Mouse (Mus musculus): Measurements from ENCODE around the gene Nfkbid.

Gene Nfkbid

DNA sequence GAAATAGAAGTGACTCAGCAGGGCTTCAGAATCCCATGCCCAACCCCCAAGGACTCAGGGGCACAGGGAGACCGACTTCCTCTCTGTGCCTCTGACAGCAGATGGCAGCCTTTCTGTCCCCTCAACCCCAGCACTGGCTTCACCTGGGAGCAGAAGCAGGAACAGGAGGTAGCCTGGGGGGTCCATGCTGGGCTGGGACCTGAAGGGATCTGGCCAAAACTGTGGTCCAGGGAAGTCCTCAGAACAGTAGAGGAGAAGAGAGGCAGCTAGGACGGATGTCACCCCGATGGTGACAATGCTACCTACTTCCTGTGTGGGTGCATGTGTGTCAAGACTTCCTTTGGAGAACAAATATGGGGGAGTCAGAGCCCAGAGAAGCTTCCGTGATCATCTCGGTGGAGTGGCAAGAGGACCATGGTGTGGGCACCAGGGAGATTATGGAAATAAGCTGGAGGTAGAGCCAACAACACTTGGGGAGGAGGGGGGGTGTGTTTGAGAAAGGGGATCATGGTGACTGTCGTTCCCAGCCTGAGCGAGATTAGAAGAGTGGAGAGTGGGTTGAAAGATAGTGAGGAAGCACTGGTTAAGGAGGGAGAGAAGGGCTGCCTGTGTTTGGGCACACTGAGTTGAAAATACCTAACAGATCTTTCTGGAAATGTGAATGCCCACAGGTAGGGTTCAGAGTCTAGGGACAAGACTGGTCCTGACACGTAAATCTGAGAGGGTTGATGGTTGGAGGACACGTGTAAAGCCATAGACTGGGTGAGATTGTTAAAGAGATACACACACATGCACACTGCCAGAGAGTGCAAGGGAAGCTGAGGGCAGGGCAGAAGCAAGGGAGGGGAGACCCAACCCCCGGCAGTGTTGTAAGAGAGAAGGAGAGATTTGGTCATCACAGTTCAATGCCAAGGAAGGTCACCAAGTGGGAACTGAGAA is 1.7 kb upstream of the Nfkbid start, which contains the start of gene Hcst:
TSS of gene Hcst (minus strand) at position 294 of the 939 bp plus-strand sequence.
- TF ChIP-seq GATA4 (IDR thresholded peaks at IDR 0.05; ENCODE audit: insufficient replicate concordance, low read length): no peak

GRCm38 (mm10) chr7:30420673-30421072 is 859 bp upstream of the Nfkbid start:
- TF ChIP-seq GATA4 (IDR thresholded peaks at IDR 0.05; ENCODE audit: insufficient replicate concordance, low read length): no peak

- no peak for TF ChIP-seq GATA4 (IDR thresholded peaks at IDR 0.05; ENCODE audit: insufficient replicate concordance, low read length)
Observed at GRCm38 (mm10) chr7:30421890-30422435, 431 bp downstream of the Nfkbid start.

- no peak for TF ChIP-seq GATA4 (IDR thresholded peaks at IDR 0.05; ENCODE audit: insufficient replicate concordance, low read length)
Observed at GRCm38 (mm10) chr7:30422560-30422959, 1.0 kb downstream of the Nfkbid start.

- TF ChIP-seq GATA4 (IDR thresholded peaks at IDR 0.05; ENCODE audit: insufficient replicate concordance, low read length): no peak
Observed at GRCm38 (mm10) chr7:30423071-30423641, 1.6 kb downstream of the Nfkbid start.

DNA sequence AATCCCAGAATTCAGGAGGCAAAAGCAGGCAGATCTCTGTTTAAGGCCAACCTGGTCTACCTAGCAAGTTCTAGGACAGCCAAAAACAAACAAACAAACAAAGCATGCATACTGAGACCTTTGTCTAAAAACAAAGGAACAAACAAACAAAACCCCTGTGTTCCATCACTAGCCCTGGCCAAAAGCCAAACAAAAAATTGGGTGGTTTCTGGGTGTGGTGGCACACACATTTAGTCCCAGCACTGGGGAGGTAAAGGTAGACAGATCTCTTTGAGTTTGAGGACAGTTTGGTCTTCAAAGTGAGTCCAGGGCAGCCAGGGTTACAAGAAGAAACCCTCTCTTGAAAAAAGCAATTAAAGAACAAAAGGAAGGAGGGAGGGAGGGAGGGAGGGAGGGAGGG is 7.8 kb downstream of the Nfkbid start:
- no peak for TF ChIP-seq GATA4 (IDR thresholded peaks at IDR 0.05; ENCODE audit: insufficient replicate concordance, low read length)

- TF ChIP-seq GATA4 (IDR thresholded peaks at IDR 0.05; ENCODE audit: insufficient replicate concordance, low read length): no peak
Observed at GRCm38 (mm10) chr7:30430191-30430590, 8.7 kb downstream of the Nfkbid start.

DNA sequence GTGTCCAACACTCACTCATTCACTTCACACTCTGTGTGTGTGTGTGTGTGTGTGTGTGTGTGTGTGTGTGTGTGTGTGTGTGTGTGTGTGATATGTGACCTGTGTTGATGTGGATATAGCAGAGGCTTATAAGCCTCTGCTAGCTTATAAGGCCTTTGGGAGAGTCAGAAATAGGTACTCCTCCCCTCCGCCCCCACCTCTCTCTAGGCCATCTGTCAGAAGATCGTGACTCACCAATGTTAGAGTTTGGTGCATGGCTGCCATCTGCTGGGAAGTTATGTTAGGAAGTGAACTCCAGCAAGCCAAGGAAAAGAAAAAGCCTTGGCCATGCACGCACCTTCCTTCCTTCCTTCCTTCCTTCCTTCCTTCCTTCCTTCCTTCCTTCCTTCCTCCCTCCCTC is 10.3 kb downstream of the Nfkbid start:
- no peak for TF ChIP-seq GATA4 (IDR thresholded peaks at IDR 0.05; ENCODE audit: insufficient replicate concordance, low read length)

DNA sequence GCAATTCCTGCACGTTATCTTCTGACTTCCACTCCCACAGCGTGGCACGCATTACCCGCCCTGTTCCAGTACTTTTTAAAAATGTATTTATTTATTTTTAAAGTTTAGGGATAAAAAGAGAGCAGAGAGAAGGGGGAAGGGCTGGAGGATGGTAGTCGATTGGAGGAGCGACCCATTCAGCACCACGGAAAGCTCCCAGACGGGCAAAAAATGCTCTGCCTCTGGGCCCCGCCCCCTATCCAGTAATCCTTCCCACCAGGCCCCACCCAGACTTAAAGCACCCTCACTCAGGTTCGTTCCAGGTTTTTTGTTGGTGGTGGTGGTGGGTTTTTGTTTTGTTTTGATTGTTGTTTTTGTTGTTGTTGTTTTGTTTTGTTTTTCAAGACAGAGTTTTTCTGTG is 12.7 kb downstream of the Nfkbid start:
- TF ChIP-seq GATA4 (IDR thresholded peaks at IDR 0.05; ENCODE audit: insufficient replicate concordance, low read length): no peak

DNA sequence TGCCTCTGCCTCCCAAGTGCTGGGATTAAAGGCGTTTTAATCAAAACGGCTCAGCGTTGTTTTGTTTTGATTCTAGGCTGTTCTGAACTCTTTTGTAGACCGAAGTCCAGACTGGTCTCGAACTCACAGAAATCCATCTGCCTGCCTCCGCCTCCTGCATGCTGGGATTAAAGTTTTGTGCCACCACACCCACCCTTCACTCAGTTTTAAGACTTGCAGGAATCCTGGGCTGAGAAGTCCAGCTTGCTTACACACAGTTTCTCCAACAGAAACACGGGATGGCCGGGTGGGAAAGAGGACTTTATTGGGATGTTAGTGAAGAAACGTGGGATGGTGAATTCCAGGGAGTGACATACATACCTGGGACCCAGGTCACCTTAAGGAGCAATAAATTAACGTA is 13.2 kb downstream of the Nfkbid start:
- TF ChIP-seq GATA4 (IDR thresholded peaks at IDR 0.05; ENCODE audit: insufficient replicate concordance, low read length): no peak

GRCm38 (mm10) chr7:30435156-30435555 is 13.6 kb downstream of the Nfkbid start:
- no peak for TF ChIP-seq GATA4 (IDR thresholded peaks at IDR 0.05; ENCODE audit: insufficient replicate concordance, low read length)

- no peak for TF ChIP-seq GATA4 (IDR thresholded peaks at IDR 0.05; ENCODE audit: insufficient replicate concordance, low read length)
Observed at GRCm38 (mm10) chr7:30436879-30437278, 15.3 kb downstream of the Nfkbid start.

GRCm38 (mm10) chr7:30439734-30440133 is 18.2 kb downstream of the Nfkbid start:
- no peak for TF ChIP-seq GATA4 (IDR thresholded peaks at IDR 0.05; ENCODE audit: insufficient replicate concordance, low read length)

- TF ChIP-seq GATA4 (IDR thresholded peaks at IDR 0.05; ENCODE audit: insufficient replicate concordance, low read length): no peak
Observed at GRCm38 (mm10) chr7:30440697-30441096, 19.2 kb downstream of the Nfkbid start.

GRCm38 (mm10) chr7:30443696-30444095 is 22.2 kb downstream of the Nfkbid start:
- no peak for TF ChIP-seq GATA4 (IDR thresholded peaks at IDR 0.05; ENCODE audit: insufficient replicate concordance, low read length)

Measured in liver, adult (tissue).